Mouse (Mus musculus) stomach, postnatal 0 days (tissue): ENCODE measurements at regions not wholly inside any gene's neighbourhood (a gene's known extent, or its start where the extent isn't known, plus 50 kb on each side); places are given as distances from the start of the nearest gene placed in this dataset.
A peak's percentile ranks its signal among the peaks of the same experiment; 100 is the strongest.

Experiments
- CTCF ChIP-seq: IDR thresholded peaks from 2 replicates; pipeline ENCODE4 v1.5.1; 2016; ENCODE audit warnings: antibody characterized with exemption, low read depth, mild to moderate bottlenecking, moderate library complexity
- EP300 ChIP-seq: optimal IDR thresholded peaks from 2 replicates; pipeline ENCODE3; 2016; ENCODE audit warnings: antibody characterized with exemption

- peak; percentile 77 for TF ChIP-seq CTCF
- TF ChIP-seq EP300: no peak
These were observed 50.7 kb upstream of the Ddx3x start for GRCm38 (mm10) chrX:13229891-13230614.
